Mouse (Mus musculus): ENCODE results near the gene Eml6. TPM values are rescaled to one million over a fixed set of nuclear protein-coding genes. Genes with fewer than 3 reads are reported as not detected.

Eml6 gene
- polyA plus RNA-seq, 1 experiment from 2014 or later: 3.6 TPM

GRCm38 (mm10) chr11:29779409-29780026 lies 246.3 kb downstream of the Eml6 start:
- WGBS: 21% methylated on average over 2 of the region's 2 CpGs

GRCm38 (mm10) chr11:29778936-29779335 lies 246.9 kb downstream of the Eml6 start:
- WGBS: 53% methylated on average over 3 of the region's 3 CpGs
- H3K4me1 ChIP-seq: peaks cover 7% of the 10 kb centered on the region; the same call in 1 of the 2 replicates
- no peaks in the 10 kb centered on the region for H3K36me3 ChIP-seq
- no peak overlapping the region for H3K4me3 ChIP-seq
- no peaks in the 10 kb centered on the region for H3K27me3 ChIP-seq
- no peak overlapping the region for H3K4me2 ChIP-seq (replicated peaks)
- H3K9ac ChIP-seq (replicated peaks): no peak overlapping the region
- ATAC-seq (replicated peaks): no peak
- no peak overlapping the region for H3K27ac ChIP-seq (replicated peaks)
- no peaks in the 10 kb centered on the region for H3K9me3 ChIP-seq

More at GRCm38 (mm10) chr11:29779409-29780026, 246.3 kb downstream of the Eml6 start:
- Histone ChIP-seq H3K4me3 (no peak overlapping the region), H3K27ac (replicated peaks) (no peak overlapping the region), H3K36me3 (no peaks in the 10 kb centered on the region), H3K4me1 (0 out of 2 replicates have a peak, but pooled peaks cover 4% of the 10 kb centered on the region), H3K27me3 (no peaks in the 10 kb centered on the region), H3K9ac (replicated peaks) (no peak overlapping the region), H3K9me3 (no peaks in the 10 kb centered on the region), H3K4me2 (replicated peaks) (no peak overlapping the region)
- no peak for ATAC-seq (replicated peaks)

GRCm38 (mm10) chr11:29777964-29778363 lies 247.9 kb downstream of the Eml6 start:
- H3K4me2 ChIP-seq (replicated peaks): no peak overlapping the region
- H3K36me3 ChIP-seq: no peaks in the 10 kb centered on the region
- no peak overlapping the region for H3K27ac ChIP-seq (replicated peaks)
- no peak overlapping the region for H3K9ac ChIP-seq (replicated peaks)
- ATAC-seq (replicated peaks): no peak
- peaks cover 7% of the 10 kb centered on the region; the same call in 1 of the 2 replicates for H3K4me1 ChIP-seq
- H3K4me3 ChIP-seq: no peak overlapping the region
- no peaks in the 10 kb centered on the region for H3K9me3 ChIP-seq
- H3K27me3 ChIP-seq: no peaks in the 10 kb centered on the region

- Histone ChIP-seq H3K4me1 (peaks cover 7% of the 10 kb centered on the region; the same call in 1 of the 2 replicates), H3K36me3 (no peaks in the 10 kb centered on the region), H3K4me3 (no peak overlapping the region), H3K4me2 (replicated peaks) (no peak overlapping the region), H3K9me3 (no peaks in the 10 kb centered on the region), H3K27me3 (no peaks in the 10 kb centered on the region), H3K9ac (replicated peaks) (no peak overlapping the region), H3K27ac (replicated peaks) (peak overlapping the region; percentile 51)
- 71% methylated on average over 2 of the region's 2 CpGs for WGBS
- no peak for ATAC-seq (replicated peaks)
Measured at GRCm38 (mm10) chr11:29774760-29775159, 251.1 kb downstream of the Eml6 start.

GRCm38 (mm10) chr11:29774296-29774695 lies 251.5 kb downstream of the Eml6 start:
- ATAC-seq (replicated peaks): peak; percentile 80
- Histone ChIP-seq H3K27me3 (no peaks in the 10 kb centered on the region), H3K4me3 (no peak overlapping the region), H3K4me1 (peaks cover 7% of the 10 kb centered on the region; the same call in 1 of the 2 replicates), H3K9me3 (no peaks in the 10 kb centered on the region), H3K36me3 (no peaks in the 10 kb centered on the region), H3K27ac (replicated peaks) (peak overlapping the region; percentile 51), H3K4me2 (replicated peaks) (no peak overlapping the region), H3K9ac (replicated peaks) (no peak overlapping the region)
- WGBS: 34% methylated on average over 2 of the region's 2 CpGs

GRCm38 (mm10) chr11:29772279-29772678 lies 253.6 kb downstream of the Eml6 start:
- Histone ChIP-seq H3K4me1 (peaks cover 7% of the 10 kb centered on the region; the same call in 1 of the 2 replicates), H3K27me3 (no peaks in the 10 kb centered on the region), H3K4me2 (replicated peaks) (no peak overlapping the region), H3K36me3 (no peaks in the 10 kb centered on the region), H3K9me3 (no peaks in the 10 kb centered on the region), H3K4me3 (no peak overlapping the region), H3K27ac (replicated peaks) (no peak overlapping the region), H3K9ac (replicated peaks) (no peak overlapping the region)
- no peak for ATAC-seq (replicated peaks)
- WGBS: 60% methylated on average over 1 of the region's 1 CpGs

- no peaks in the 10 kb centered on the region for H3K36me3 ChIP-seq
- H3K27me3 ChIP-seq: no peaks in the 10 kb centered on the region
- ATAC-seq (replicated peaks): no peak
- no peak overlapping the region for H3K9ac ChIP-seq (replicated peaks)
- peaks cover 7% of the 10 kb centered on the region; the same call in 1 of the 2 replicates for H3K4me1 ChIP-seq
- WGBS: 57% methylated on average over 3 of the region's 3 CpGs
- no peak overlapping the region for H3K4me3 ChIP-seq
- H3K27ac ChIP-seq (replicated peaks): no peak overlapping the region
- no peaks in the 10 kb centered on the region for H3K9me3 ChIP-seq
- no peak overlapping the region for H3K4me2 ChIP-seq (replicated peaks)
Measured at GRCm38 (mm10) chr11:29770666-29771400, 255.0 kb downstream of the Eml6 start.

- Histone ChIP-seq H3K36me3 (no peaks in the 10 kb centered on the region), H3K27ac (replicated peaks) (no peak overlapping the region), H3K9ac (replicated peaks) (no peak overlapping the region), H3K4me2 (replicated peaks) (no peak overlapping the region), H3K4me3 (no peak overlapping the region), H3K27me3 (no peaks in the 10 kb centered on the region), H3K4me1 (no peaks in the 10 kb centered on the region), H3K9me3 (no peaks in the 10 kb centered on the region)
- no peak for ATAC-seq (replicated peaks)
Measured at GRCm38 (mm10) chr11:29768523-29768922, 257.3 kb downstream of the Eml6 start.

GRCm38 (mm10) chr11:29766313-29766982 lies 259.4 kb downstream of the Eml6 start:
- H3K27me3 ChIP-seq: no peaks in the 10 kb centered on the region

GRCm38 (mm10) chr11:29765063-29765462 lies 260.8 kb downstream of the Eml6 start:
- Histone ChIP-seq H3K4me2 (replicated peaks) (no peak overlapping the region), H3K27me3 (no peaks in the 10 kb centered on the region), H3K9ac (replicated peaks) (no peak overlapping the region), H3K4me3 (no peak overlapping the region), H3K36me3 (no peaks in the 10 kb centered on the region), H3K27ac (replicated peaks) (no peak overlapping the region), H3K4me1 (no peaks in the 10 kb centered on the region), H3K9me3 (no peaks in the 10 kb centered on the region)
- no peak for ATAC-seq (replicated peaks)
- 37% methylated on average over 4 of the region's 4 CpGs for WGBS

More at GRCm38 (mm10) chr11:29766313-29766982, 259.4 kb downstream of the Eml6 start:
- Histone ChIP-seq H3K9me3 (no peaks in the 10 kb centered on the region), H3K9ac (replicated peaks) (no peak overlapping the region), H3K27ac (replicated peaks) (no peak overlapping the region), H3K4me2 (replicated peaks) (no peak overlapping the region), H3K4me1 (no peaks in the 10 kb centered on the region), H3K4me3 (no peak overlapping the region), H3K36me3 (no peaks in the 10 kb centered on the region)
- 82% methylated on average over 11 of the region's 11 CpGs for WGBS
- no peak for ATAC-seq (replicated peaks)

GRCm38 (mm10) chr11:29762768-29763167 lies 263.1 kb downstream of the Eml6 start:
- Histone ChIP-seq H3K36me3 (no peaks in the 10 kb centered on the region), H3K27ac (replicated peaks) (no peak overlapping the region), H3K9ac (replicated peaks) (no peak overlapping the region), H3K4me3 (no peak overlapping the region), H3K4me1 (no peaks in the 10 kb centered on the region), H3K27me3 (no peaks in the 10 kb centered on the region), H3K9me3 (no peaks in the 10 kb centered on the region), H3K4me2 (replicated peaks) (no peak overlapping the region)
- no peak for ATAC-seq (replicated peaks)
- WGBS: 91% methylated on average over 1 of the region's 1 CpGs

- H3K4me3 ChIP-seq: no peak overlapping the region
- H3K9me3 ChIP-seq: no peaks in the 10 kb centered on the region
- no peak overlapping the region for H3K27ac ChIP-seq (replicated peaks)
- 90% methylated on average over 9 of the region's 9 CpGs for WGBS
- H3K9ac ChIP-seq (replicated peaks): no peak overlapping the region
- H3K4me2 ChIP-seq (replicated peaks): no peak overlapping the region
- H3K27me3 ChIP-seq: no peaks in the 10 kb centered on the region
- no peaks in the 10 kb centered on the region for H3K4me1 ChIP-seq
- no peak for ATAC-seq (replicated peaks)
- H3K36me3 ChIP-seq: no peaks in the 10 kb centered on the region
Measured at GRCm38 (mm10) chr11:29761387-29761786, 264.4 kb downstream of the Eml6 start.
